Mouse (Mus musculus): Measurements from ENCODE around the gene Rhbdl1. TPM values are rescaled to one million over a fixed set of nuclear protein-coding genes. Genes with fewer than 3 reads are reported as not detected.

The Rhbdl1 gene
- polyA plus RNA-seq, 1 experiment, result 27.5 TPM

GRCm38 (mm10) chr17:25839455-25840235, 2.5 kb upstream of the Rhbdl1 start:
- no peak for DNase-seq (ENCODE audit: low spot score)

GRCm38 (mm10) chr17:25838904-25839303, 1.8 kb upstream of the Rhbdl1 start:
- no peak for DNase-seq (ENCODE audit: low spot score)

- DNase-seq (ENCODE audit: low spot score), result no peak
Observed at GRCm38 (mm10) chr17:25837533-25837932, 438 bp upstream of the Rhbdl1 start.

- no peak for DNase-seq (ENCODE audit: low spot score)
Observed at GRCm38 (mm10) chr17:25836397-25837075, 559 bp downstream of the Rhbdl1 start.

GRCm38 (mm10) chr17:25835816-25836215, 1.3 kb downstream of the Rhbdl1 start:
- no peak for DNase-seq (ENCODE audit: low spot score)

- DNase-seq (ENCODE audit: low spot score), result no peak
Observed at GRCm38 (mm10) chr17:25835301-25835700, 1.8 kb downstream of the Rhbdl1 start.

- DNase-seq (ENCODE audit: low spot score), result no peak
Observed at GRCm38 (mm10) chr17:25834595-25835222, 2.4 kb downstream of the Rhbdl1 start.

GRCm38 (mm10) chr17:25833961-25834594, 3.0 kb downstream of the Rhbdl1 start:
- DNase-seq (ENCODE audit: low spot score), result no peak

GRCm38 (mm10) chr17:25833291-25833663, 3.8 kb downstream of the Rhbdl1 start, which contains the start of gene Stub1:
TSS of gene Stub1 (minus strand) at chr17:25833404.
- no peak for DNase-seq (ENCODE audit: low spot score)

GRCm38 (mm10) chr17:25832436-25833290, 4.4 kb downstream of the Rhbdl1 start:
- peak; percentile 98 for DNase-seq (ENCODE audit: low spot score)

- no peak for DNase-seq (ENCODE audit: low spot score)
Observed at GRCm38 (mm10) chr17:25831451-25832281, 5.4 kb downstream of the Rhbdl1 start.

- no peak for DNase-seq (ENCODE audit: low spot score)
Observed at GRCm38 (mm10) chr17:25830806-25831431, 6.2 kb downstream of the Rhbdl1 start.

GRCm38 (mm10) chr17:25830200-25830753, 6.8 kb downstream of the Rhbdl1 start:
- no peak for DNase-seq (ENCODE audit: low spot score)

GRCm38 (mm10) chr17:25829558-25830017, 7.5 kb downstream of the Rhbdl1 start:
- no peak for DNase-seq (ENCODE audit: low spot score)

GRCm38 (mm10) chr17:25828712-25829557, 8.2 kb downstream of the Rhbdl1 start, which contains the start of gene Jmjd8:
TSS of gene Jmjd8 (plus strand) at chr17:25828867.
- DNase-seq (ENCODE audit: low spot score), result no peak

- DNase-seq (ENCODE audit: low spot score), result no peak
Observed at GRCm38 (mm10) chr17:25828223-25828594, 8.9 kb downstream of the Rhbdl1 start.

GRCm38 (mm10) chr17:25827546-25828222, 9.4 kb downstream of the Rhbdl1 start:
- DNase-seq (ENCODE audit: low spot score), result no peak

GRCm38 (mm10) chr17:25827011-25827410, 10.1 kb downstream of the Rhbdl1 start:
- no peak for DNase-seq (ENCODE audit: low spot score)

All from urinary bladder, adult 2 months (tissue).